Mouse (Mus musculus) telencephalon, adult 2 months (tissue): ENCODE results near the gene Camk1d.
"Not testable (repeated sequence)": the region's sequence is repeated elsewhere in the genome, so short reads cannot be mapped to it uniquely, and the experiment has no call there.

Source experiments
- DNase-seq: peaks from one replicate; pipeline ENCODE4 v3.0.0-alpha.2; 2011; ENCODE audit warnings: low read depth, low spot score

The Camk1d gene

DNA sequence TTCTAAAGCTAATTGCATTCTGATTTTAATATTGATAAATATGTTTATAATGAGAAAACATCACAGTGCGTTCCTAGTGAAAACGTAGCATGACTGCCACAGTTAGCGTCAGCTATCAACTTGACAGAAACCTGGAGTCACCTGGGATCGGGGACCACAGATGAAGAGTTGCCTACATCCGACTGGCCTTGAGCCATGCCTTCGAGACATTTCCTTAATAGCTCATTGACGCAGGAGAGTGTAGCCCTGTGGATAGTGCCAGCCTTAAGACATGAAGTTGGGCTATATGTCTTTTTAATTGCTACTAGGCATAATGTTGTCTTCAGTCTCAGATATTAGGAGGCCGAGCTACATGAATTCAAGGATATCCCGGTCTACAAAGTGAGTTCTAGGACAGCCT lies 315.8 kb downstream of the Camk1d start:
- no peak for DNase-seq

DNA sequence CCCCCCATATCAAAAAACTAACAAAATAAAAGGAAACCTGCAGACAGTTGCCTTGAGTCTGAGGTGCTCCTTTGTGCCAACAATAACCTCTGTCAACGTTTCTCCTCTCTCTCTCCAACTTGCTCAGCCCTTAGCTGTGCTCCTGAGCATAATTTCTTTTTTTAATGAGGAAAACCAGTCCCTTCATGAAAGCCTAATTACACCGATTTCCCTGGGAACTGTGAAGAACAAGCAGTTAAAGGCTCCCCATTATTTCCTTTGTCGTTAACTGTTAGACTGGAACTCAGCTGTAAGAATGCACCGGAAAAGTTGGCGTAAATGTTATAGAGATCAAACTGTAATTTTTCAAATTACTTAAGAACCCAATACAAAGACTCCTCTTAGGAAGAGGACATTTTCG lies 316.3 kb downstream of the Camk1d start:
- no peak for DNase-seq

DNA sequence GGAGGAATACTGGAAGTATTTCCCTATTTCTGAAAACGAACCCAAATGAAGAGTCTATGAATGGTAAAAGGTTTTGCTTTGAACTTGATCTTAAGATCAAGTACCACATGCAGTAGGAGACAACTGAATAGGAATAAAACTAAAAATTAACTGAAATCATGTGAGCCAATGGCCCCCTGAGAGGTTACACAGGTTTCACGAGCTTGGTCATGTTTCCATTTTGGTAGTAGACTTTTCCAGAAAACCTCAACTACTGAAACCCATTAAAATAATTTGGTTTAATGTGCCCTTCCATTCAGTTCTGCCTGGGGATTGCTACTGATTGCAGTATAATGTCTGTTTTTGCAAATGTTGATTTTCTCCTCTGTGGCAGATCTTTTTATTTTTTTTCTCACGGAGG lies 316.8 kb downstream of the Camk1d start:
- DNase-seq = no peak

DNA sequence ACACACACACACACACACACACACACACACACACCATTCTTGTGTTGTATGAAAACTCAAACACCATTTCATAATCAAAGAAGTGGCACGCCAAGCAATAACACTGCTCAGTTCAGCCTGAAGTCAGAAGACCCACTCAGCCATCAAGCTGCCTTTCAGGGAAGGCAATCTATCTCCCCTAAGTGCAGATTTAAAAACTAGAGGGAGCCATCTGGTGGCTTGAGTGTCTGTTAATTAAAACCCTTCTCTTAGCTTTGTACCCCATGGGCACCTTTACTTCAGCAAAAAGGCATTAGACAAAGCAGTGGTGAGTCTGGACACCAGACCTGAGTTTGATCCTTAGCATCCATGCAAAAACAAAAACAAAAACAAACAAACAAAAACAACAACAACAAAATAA lies 317.9 kb downstream of the Camk1d start:
- DNase-seq = no peak

DNA sequence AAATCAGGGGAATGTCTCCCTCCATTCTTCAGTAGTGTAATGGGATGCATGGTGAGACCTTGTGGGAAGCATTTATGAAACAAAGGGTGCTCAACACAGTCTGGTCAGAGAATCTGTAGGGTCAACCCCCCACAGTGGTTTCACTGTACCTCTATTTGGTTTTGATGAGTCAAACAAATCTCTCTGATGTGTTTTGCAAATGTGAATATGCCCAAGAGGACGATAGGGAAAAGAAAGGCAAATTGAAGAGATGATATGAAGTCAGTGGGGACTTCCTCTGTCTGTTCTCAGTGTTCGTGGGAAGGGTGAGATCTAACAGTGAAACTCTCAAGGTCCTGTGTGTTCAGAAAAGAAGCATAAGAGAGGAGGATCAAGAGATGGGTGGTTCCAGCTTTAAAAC lies 318.4 kb downstream of the Camk1d start:
- no peak for DNase-seq

DNA sequence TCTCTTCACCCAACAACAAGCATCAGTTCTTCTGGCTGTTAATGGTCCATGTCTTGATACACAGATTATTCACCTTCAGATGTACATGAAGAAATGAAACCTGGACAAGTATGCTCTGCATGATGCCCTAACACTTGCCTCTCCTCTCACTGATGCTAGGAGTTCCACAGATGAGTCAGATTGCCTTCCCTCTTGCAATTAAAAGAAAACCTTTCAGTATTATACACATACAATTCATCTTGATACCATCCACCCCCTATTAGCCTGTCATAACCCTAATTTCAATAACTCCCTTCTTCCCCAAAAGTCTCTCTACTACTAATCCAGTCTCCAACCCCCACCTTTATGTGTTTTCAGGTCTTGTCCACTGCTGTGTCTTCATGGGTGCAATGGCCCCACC lies 321.4 kb downstream of the Camk1d start:
- no peak for DNase-seq

DNA sequence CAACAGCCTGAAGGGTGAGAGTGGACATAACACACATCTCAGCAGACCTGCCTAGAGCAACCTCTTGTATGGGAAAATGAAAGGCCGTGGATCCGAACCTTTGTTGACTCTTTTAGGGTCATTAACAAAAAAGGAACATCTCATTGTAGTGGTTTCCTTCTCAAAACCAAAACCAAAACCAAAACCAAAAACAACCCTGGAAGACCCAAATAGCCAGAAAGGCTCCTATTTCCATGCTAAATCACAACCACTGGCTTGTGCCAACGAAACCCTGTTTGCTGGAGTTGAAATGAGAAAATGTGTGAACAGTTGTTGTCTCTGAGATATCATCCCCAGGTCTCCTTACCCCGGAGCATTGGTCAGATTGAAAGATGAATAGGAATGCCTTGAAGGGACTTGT lies 321.8 kb downstream of the Camk1d start:
- DNase-seq = no peak

DNA sequence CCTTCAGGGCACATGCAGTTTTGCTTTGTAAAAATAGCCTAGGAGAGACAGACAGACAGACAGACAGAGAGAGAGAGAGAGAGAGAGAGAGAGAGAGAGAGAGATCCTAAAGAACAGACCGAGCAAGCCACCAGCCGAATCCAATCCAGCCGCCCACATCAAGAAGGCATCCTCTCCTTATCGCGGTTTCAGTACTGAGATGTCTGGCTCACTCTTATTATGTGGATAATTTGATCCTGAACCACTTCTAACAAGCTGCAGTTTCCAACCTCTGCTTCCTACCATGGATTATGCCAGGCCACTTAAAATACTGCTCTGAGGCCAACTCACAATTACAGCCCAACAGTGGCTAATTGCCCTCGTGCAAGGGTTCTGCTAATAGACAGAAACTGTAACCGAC lies 325.9 kb downstream of the Camk1d start:
- DNase-seq = no peak

DNA sequence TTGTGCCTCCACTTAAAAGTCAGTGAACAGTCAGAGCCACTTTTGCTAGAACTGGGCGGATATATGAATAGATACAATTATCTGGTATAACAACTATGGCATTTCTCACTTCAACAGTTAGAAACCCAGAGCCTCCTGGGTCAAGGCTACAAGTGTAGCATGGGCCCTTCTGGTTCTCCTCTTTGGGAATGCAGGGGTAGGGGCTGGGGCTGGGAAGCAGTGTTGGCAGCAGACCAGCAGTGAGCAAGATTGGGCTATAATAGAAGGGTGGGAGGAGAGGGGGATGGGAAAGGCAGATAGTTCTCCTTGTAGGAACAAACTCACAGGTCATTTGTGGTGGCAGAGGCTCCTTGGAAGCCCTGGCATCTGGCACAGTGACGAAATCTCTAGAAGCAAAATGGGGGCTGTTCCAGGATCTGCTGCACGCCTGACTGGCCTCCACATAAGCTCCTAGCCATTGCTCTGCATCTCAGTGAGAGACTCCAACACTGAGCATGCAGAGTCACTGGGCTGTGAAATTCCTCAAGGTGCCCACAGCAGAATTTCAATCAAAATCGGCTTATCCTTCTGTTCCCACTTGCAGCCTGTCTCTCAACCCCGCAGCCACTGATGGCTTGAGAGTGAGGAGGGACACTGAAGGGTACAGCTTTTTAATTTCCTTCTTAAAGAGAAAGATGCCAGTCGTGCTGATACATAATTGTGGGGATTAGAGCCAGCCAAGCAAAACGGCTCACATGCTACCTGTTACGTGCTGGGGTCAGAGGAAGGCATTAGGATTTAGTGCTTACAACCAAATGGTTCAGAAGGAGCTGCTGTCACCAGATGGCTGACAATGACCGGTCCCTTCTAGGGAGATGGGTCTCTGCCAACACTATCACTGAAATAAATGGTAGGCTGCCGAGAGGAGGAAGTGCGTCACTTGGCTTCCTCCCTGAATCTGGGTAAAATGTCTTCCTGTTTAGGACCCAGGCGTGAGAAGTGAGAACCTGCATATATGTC lies 332.3 kb downstream of the Camk1d start:
- no peak for DNase-seq

DNA sequence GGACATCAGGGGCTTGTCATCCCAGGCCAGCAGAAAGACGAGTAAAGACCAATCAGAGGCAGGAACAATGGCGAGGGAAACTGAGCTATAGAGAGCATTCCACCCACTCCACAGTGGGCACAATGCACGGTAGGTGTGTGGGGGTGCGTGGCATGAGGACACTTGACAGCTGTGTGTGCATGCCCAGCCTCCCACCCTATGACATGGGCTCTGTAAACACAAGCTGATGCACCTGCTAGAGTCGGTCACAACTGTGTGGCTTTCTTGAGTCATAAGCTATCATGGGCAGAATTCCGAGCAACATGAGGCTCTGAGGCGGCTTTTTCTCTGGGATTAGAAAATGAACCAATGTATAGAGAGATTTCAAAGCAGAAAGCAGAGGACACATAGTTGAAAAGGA lies 333.3 kb downstream of the Camk1d start:
- DNase-seq = no peak

DNA sequence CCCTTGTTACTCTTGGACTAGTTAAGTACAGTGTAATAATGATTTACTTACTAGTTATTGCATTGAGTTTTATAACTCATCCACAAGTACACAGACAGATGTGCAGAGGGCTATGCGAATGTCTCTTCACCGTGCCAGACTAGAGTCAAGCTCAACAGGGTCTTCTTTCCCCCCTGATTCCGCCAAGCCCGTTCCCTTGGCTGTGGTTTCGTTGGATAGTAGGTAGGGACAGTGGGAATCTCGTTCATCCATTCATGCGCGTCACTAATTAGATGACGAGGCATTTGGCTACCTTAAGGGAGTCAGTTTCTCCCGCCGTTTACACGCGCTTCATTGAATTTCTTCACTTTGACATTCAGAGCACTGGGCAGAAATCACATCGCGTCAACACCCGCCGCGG lies 335.4 kb downstream of the Camk1d start:
- DNase-seq = not testable (repeated sequence)

DNA sequence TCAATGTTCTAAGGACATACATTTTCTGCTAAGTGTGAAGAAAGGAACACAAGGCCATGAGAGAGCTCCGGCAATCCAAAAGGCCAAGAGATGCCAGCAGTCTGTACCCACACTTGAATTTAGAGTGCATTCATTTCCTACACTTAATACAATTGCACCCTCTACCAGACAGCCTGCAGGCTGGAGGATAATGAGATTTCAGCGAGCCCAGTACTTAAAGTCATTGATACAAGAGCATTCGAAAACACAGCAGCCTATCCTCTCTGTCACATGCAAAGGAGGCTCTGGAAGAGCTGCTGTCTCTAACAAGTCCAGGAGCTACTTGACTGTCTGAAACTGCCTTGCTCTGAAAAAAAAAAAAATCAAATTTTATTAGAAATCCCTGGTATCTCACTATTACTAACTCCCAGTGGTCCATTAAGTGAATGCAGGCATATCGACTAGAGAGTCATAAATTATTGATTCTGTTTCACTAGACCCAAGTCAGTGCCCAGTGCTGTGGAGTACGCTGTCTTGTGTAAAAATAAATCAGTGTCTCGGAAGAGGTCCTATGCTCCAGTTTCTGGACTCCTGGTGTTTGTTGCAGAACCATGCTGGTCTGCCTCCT lies 336.1 kb downstream of the Camk1d start:
- no peak for DNase-seq

DNA sequence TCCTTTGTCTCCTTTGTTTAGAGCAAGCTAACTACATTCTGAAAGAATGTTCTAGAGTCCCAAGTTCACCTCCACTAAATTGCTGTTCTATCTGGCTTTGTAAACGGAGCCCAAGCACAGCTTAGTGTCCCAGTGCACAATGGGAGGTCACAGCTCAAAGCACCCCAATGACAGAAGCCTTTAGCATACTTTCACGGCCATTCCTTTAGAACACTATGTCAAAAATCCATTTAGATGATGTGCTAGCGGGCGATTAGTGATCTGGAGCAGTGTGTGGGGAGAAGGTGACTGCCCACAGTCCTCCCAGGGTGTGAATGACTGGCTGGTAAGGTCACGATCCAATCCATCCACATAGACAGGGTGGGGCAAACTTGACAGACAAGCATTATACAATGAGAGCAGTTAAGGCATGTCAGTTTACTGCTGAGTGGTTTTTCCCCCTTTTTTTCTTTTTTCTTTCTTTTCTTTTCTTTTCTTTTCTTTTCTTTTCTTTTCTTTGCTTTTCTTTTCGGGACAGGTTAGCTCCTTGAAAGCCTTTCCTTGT lies 341.4 kb downstream of the Camk1d start:
- no peak for DNase-seq

DNA sequence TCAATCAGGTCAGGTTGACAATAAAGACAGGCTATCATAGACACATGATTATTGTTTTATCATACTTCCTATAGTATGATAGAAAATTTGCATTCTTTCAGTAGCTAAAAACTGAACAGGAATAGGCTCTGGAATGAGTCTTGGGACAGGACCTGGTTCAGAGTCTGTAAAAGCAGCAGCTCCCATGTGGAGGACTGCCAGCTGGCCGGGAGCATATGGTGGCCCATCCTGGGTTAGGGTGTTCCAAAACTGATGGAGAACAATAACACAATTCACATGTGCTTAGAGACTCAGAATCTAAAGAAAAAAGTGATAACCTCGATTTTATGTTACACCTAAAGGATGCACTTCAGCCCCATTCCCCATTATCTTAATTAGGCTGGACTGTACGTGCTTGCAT lies 343.0 kb downstream of the Camk1d start:
- no peak for DNase-seq

DNA sequence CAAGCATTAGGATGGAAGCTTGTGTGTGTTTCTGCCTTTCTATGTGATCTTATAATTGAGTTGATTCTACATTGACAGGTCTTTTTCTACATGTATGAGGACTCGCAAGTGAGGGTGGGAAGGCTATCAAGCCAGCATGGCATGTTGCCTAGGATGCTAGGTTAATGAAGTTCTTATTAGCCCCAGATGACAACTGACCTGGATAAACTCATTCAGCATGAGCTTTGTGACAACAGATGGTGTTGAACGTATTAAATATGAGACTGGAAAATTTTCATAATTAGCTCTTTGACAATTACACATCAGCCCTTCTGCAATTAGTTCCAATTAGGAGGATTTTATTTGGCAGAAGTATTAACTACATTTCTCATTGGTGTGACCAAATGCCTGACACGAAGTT lies 343.7 kb downstream of the Camk1d start:
- no peak for DNase-seq

DNA sequence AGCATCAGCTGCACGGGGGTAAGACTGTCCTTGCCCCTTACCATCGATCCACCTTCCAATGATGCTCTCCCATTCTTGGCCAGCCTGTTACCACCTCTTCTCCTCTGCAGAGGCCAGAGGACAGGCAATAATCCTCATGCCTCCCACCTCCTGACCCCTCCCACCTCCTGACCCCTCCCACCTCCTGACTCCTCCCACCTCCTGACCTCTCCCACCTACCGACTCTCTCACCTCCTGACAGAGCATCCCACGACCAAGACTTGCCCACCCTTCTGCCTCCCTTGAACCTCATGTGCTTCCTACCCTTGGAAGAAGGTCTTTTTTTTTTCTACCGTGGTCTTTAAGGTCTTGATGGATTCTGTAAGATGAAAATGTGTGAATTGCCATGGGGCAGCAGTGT lies 350.5 kb downstream of the Camk1d start:
- no peak for DNase-seq

DNA sequence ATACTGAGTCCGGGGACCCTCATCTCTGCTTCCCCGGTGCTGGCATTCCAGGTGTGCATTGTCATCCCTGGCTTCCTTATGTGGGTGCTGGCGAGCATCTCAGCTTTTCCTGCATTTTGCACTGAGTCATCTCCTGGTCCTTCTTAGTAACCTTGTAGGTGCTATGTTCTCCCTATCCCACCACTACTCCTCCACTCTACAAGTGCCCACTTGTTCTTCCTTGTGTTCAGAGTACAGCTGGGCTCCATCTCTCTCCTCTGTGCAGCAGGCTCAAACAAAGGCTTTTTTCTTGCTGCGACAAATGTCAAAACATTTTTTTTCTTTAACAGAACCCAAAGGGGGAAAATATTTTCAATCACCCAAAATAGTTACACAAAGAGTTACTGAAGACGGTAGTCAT lies 356.3 kb downstream of the Camk1d start:
- peak; percentile 64 for DNase-seq

DNA sequence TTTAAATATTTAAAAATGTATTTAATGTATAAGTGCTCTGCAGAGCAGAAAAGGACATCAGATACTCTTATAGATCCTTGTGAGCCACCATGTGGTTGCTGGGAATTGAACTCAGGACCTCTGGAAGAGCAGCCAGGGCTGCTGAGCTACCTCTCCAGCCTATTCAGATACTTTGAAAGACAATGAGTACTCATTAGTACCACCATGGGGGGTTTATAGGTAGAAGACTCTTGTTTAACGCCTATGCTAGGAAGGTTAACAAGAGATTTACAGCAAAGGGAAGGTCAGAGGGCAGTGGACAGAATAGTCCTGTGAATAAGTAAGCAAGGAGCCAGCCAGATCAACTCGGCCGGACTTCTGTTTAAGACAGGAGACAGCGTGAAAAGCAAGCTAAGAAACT lies 357.3 kb downstream of the Camk1d start:
- DNase-seq = no peak

DNA sequence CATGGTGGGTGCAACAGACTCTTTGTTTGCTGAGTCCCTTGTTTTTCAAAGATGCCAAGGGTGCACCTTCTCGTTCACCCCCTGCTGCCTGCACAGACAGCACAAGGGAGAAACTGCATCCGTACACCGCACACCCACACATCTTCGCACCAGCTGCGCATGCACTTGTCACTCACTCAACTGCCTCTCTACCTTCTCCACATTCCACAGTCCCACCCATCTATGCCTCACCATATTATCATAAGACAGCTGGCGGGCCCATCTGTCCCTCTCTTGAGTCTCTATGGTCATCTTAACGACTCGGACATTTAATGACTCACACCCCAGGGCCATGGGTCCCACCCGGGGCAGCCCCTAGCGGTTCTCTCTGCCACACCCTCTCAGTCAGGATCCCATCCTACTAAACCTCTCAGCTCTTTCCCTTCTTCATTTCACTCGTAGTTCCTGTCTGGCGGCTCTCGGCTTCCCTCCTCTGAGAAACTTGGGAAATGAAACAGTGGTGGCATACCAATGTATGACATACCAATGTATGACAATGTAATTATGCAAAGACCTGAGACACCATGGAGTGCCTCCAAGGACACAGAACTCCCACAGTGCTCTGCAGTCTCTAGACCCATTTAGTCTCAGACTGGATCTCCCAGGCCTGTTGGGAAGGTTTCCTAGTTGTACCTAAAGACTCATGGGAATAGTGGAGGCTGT lies 361.3 kb downstream of the Camk1d start:
- DNase-seq = no peak

DNA sequence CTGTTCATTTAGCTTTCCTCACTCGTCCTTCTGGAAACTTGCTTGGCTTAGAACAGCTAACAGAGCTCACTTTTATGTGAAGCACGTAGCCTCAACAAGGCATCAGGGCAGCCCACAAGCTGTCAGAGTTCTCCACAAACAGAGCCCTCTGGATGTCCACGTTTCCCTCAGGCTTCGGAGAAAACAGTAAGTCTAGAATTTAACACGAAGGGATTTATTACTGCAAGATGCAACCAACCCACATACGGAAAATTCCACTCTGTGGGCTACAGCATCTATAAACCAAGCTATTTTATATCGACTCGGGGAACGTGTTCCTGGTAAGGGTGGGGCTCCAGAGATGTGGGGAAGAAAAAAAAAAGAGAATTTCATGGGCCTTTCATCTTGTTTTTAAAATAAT lies 369.0 kb downstream of the Camk1d start:
- DNase-seq = peak; percentile 60

DNA sequence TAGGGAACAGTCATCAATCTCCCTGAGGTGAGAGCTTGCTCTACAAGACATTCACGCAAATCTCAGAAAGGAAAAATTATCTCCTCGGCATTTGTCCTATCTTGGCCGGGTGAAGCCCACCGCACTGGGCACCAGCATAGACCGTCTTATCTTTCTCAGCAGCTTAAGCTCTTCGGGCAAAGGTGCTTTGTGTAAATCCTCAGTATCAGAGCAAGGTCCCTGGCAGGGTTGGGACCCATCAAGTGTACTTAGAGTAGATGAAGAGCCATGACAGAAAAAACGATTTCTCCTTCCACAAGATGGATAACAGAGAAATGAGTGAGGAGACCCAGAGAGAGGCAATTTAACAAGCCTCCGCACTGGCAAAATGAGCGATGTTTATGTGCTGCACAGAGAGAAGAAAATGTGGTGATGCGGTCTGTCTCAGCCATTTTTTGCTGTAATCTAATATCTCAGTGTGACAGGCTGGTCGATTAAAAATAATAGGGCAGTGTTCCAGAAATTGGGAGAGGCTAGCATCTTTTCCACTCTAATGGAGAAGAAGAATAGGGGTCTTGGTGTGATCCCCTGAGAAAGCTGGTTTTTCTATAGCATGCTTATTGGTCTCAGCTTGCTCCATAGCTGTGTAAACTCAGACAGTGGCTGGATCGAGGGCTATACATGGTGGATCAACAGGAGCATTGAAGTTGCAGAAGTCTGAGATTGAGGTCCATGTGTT lies 386.6 kb downstream of the Camk1d start:
- DNase-seq = no peak

DNA sequence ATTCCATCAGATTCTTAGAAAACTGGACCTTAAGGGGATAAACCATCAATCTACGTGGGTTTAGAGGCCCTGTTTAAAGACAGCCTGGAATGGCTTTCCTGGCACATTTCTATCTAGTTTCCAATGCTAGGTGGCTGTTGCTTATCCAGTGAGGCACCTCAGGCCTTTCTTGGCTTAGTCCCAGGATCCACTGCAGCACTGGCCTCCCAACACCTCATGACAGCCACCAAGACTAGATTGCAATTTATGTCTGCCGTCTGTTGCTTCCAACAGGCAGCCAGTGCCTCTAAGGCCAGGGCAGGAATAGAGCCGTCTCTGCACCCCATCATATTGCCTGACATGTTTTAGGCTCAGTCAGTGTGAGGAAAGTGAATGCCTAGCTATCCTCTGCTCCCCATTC lies 389.5 kb downstream of the Camk1d start:
- DNase-seq = no peak
